Mouse (Mus musculus) embryonic facial prominence, embryonic 13.5 days (tissue): ENCODE data around the gene Ebf3. TPM values are rescaled to one million over a fixed set of nuclear protein-coding genes. Genes with fewer than 3 reads are reported as not detected.

Source experiments
- ATAC-seq: fragments of 200-750 bp; cut with Nextera tagmentation; 2 replicates; pipeline ENCODE4 v1.8.0; 2017; ENCODE audit warnings: low read depth; ENCODE audit not compliant: insufficient number of reproducible peaks, insufficient read depth, low FRiP score, low TSS enrichment
- H3K27ac ChIP-seq: fragments of 300-500 bp; sonication (generic); 2 replicates; pipeline ENCODE4 v1.5.1; 2015; ENCODE audit warnings: moderate library complexity, mild to moderate bottlenecking, inconsistent platforms
- H3K27me3 ChIP-seq: fragments of 300-500 bp; sonication (generic); 2 replicates; pipeline ENCODE4 v1.6.1; 2015; ENCODE audit warnings: mild to moderate bottlenecking, inconsistent platforms
- H3K36me3 ChIP-seq: fragments of 300-500 bp; sonication (generic); 2 replicates; pipeline ENCODE4 v1.6.1; 2015; ENCODE audit warnings: mild to moderate bottlenecking, inconsistent platforms
- H3K4me1 ChIP-seq: fragments of 300-500 bp; sonication (generic); 2 replicates; pipeline ENCODE4 v1.6.1; 2015; ENCODE audit warnings: inconsistent platforms
- H3K4me2 ChIP-seq: fragments of 300-500 bp; sonication (generic); 2 replicates; pipeline ENCODE4 v1.6.1; 2015; ENCODE audit warnings: moderate library complexity, mild to moderate bottlenecking, inconsistent platforms
- H3K4me3 ChIP-seq: fragments of 300-500 bp; sonication (generic); 2 replicates; pipeline ENCODE4 v1.5.1; 2015; ENCODE audit warnings: mild to moderate bottlenecking, inconsistent platforms
- H3K9ac ChIP-seq: fragments of 300-500 bp; sonication (generic); 2 replicates; pipeline ENCODE4 v1.6.1; 2015; ENCODE audit warnings: mild to moderate bottlenecking, inconsistent platforms
- H3K9me3 ChIP-seq: fragments of 300-500 bp; sonication (generic); 2 replicates; pipeline ENCODE4 v1.6.1; 2016; ENCODE audit warnings: inconsistent platforms
- WGBS: fragments of 180-500 bp; shearing (Covaris S2); methylation state at CpG from one replicate; pipeline ENCODE4 v1.1.7; 2015; ENCODE audit warnings: mixed read lengths; 5-methylcytosine and 5-hydroxymethylcytosine counted together
- polyA plus RNA-seq: library from polyadenylated mRNA; unstranded; fragments of >200 nt; fragmentation: Nextera tagmentation; extraction: Ambion mirVana; gene quantifications from 2 replicates; pipeline ENCODE4 v1.2.1, GENCODE M21; 2015

Gene Ebf3
- polyA plus RNA-seq, 1 experiment from 2014 or later: 8.6 TPM

DNA sequence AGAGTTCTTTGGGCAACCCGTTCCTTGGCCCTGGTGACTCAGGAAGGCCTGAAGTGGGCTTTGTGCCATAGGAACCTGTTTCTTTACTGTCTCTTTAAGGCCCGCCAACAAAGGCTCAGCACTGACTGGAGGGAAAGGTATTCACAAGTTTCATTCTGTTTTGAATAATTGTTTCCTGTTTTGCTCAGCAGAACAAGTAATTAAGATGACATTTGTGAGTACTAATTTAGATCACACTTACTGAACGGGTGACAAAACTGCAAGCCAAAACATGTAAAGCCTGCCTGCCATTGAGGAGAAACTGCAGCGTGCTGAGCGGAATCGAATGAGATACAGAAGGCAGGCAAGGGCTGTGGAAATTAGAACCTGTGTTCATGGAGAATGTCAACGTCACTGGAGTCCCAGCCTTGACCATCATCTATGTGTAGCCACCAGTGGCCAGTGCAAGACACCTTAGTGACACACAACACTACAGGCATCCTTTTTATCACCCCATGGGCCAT is 121.4 kb downstream of the Ebf3 start:
- Histone ChIP-seq H3K9ac (no peak overlapping the region), H3K36me3 (peaks cover 23% of the 10 kb centered on the region), H3K4me1 (0 out of 2 replicates have a peak, but pooled peaks cover 4% of the 10 kb centered on the region), H3K4me2 (no peak overlapping the region), H3K4me3 (no peak overlapping the region), H3K9me3 (no peaks in the 10 kb centered on the region), H3K27ac (no peak overlapping the region), H3K27me3 (no peaks in the 10 kb centered on the region)
- 75% methylated on average over 7 of the region's 7 CpGs for WGBS
- ATAC-seq: no peak

DNA sequence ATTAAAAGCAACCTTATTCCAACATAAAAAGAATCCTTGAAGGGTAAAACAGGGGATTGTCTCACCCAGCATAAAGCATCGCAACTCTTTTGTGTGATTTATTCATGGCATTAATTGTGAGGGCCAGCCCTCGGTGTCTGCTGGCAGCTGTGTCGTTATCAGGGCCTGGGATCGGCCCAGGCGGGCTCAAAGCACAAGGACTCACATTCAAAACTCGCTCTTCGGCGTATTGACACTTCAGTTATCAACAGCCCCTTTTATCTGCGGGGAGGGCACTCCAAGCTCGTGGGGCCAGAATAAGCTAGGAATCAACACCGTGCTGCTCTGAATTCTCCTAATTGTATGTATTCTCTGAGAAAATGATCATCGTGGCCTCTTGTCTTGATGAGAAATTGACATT is 122.4 kb downstream of the Ebf3 start:
- Histone ChIP-seq H3K4me3 (no peak overlapping the region), H3K27ac (no peak overlapping the region), H3K4me1 (0 out of 2 replicates have a peak, but pooled peaks cover 4% of the 10 kb centered on the region), H3K27me3 (no peaks in the 10 kb centered on the region), H3K36me3 (peaks cover 13% of the 10 kb centered on the region), H3K9ac (no peak overlapping the region), H3K4me2 (no peak overlapping the region), H3K9me3 (no peaks in the 10 kb centered on the region)
- ATAC-seq: no peak
- WGBS: 86% methylated on average over 12 of the region's 12 CpGs

DNA sequence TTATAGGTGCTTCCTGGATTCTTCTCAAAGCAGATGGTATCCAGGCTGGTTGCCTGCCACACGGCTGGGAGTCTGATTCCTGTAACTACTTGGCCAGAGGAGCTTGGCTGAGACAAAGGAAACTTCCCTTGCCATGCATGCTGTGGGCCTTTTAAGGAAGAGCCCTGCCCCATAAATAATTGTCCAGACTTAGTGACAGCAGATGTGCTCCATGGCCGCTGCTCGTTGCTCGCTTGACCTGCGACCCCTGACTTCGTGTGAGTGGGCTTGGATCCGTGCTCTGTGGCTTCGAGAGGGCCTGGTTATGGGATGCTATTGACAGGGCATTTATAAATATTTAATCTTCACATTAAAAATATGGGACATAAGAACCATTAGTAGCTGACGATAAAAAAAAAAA is 142.0 kb downstream of the Ebf3 start:
- WGBS: 53% methylated on average over 9 of the region's 9 CpGs
- H3K4me3 ChIP-seq: no peak overlapping the region

DNA sequence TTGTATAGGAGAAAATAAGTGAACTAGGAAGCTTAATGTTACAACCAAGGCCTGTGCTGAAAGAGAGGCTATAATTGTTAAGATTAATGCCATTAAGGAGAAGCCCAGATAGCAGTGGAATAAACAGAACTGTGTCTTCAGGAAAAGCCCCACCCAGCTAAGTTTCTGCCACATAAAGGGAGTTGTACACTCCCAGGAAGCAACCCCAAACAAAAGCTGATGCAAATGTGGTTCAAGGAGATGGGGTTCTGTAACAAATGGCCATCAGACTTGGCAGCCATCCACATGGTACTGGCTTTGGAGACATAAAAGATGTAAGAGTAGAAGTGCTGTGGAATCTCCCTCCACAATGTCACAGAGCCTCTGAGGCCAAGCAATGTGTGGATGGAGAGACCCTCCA is 155.2 kb downstream of the Ebf3 start:
- Histone ChIP-seq H3K4me3 (no peak overlapping the region), H3K27me3 (no peaks in the 10 kb centered on the region), H3K4me1 (no peaks in the 10 kb centered on the region), H3K9me3 (no peaks in the 10 kb centered on the region), H3K36me3 (no peaks in the 10 kb centered on the region), H3K27ac (no peak overlapping the region), H3K4me2 (no peak overlapping the region), H3K9ac (no peak overlapping the region)
- no peak for ATAC-seq

More for the DNA sequence above, 142.0 kb downstream of the Ebf3 start:
- no peaks in the 10 kb centered on the region for H3K36me3 ChIP-seq
- H3K4me2 ChIP-seq: no peak overlapping the region
- no peaks in the 10 kb centered on the region for H3K27me3 ChIP-seq
- no peak overlapping the region for H3K27ac ChIP-seq
- no peaks in the 10 kb centered on the region for H3K4me1 ChIP-seq
- H3K9ac ChIP-seq: no peak overlapping the region
- no peaks in the 10 kb centered on the region; the same call in 1 of the 2 replicates for H3K9me3 ChIP-seq
- ATAC-seq: no peak

DNA sequence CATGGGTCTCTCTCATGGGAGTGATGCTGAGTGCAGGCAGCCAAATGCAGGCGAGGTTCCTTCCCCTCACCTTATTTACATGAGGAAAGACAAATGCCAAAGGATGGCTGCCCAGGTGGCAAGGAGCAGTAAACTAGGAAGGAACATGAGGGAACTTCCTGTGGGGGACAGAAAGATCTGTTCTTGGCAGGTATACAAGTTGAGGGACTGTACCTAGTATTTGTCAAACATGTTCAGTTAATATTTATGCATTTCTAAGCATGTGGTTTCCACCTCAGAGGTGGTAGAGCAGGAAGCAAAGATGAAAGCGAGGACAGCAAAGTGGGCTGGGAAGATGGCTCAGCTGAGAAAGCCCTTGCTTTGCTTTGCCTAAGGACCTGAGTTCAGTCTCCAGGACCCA is 159.6 kb downstream of the Ebf3 start:
- ATAC-seq: no peak
- H3K27me3 ChIP-seq: no peaks in the 10 kb centered on the region
- H3K36me3 ChIP-seq: no peaks in the 10 kb centered on the region
- no peak overlapping the region for H3K4me3 ChIP-seq
- no peak overlapping the region for H3K4me2 ChIP-seq
- H3K9ac ChIP-seq: no peak overlapping the region
- 77% methylated on average over 2 of the region's 2 CpGs for WGBS
- H3K27ac ChIP-seq: no peak overlapping the region
- H3K9me3 ChIP-seq: no peaks in the 10 kb centered on the region
- H3K4me1 ChIP-seq: no peaks in the 10 kb centered on the region

DNA sequence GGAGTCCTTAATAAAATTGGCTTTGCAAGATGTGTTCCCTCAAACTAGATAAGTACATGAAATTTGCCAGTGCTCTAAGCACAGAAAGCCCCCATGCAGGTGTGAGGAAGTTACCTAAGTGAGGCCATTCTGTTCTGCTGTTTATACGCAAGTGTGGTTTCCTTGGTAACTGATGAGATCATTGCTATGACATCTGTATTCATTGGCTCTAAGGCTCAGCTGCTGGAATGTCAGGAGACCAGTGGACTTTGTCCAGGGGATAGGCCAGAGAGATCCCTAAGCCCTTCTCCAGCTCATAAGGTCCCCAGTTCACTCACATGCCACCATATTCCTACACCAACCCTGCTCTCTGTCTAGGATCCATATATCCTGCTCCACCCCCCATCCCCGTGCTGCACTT is 162.4 kb downstream of the Ebf3 start:
- WGBS: 88% methylated on average over 2 of the region's 2 CpGs

DNA sequence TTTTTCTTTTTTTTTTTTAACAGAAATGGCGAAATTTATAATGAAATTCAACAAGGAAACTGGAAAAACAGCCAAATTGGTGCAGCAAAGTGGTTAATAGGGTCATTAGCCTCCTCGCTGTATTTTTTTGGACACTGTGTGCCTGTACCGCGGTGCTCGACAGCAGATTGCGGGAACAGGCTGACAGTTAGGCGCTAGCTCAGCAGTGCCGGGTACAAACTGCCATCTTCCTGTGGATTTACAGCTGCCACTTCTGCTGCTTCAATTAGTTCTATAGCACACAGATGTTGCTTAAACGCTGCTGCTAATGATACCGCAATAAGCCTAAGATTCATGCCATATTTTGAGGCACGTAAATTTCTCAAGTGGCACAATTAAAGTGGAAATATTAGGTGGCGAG is 167.1 kb downstream of the Ebf3 start:
- H3K27ac ChIP-seq: no peak overlapping the region
- no peak for ATAC-seq
- WGBS: 65% methylated on average over 12 of the region's 12 CpGs
- H3K27me3 ChIP-seq: no peaks in the 10 kb centered on the region
- no peak overlapping the region for H3K4me3 ChIP-seq
- no peaks in the 10 kb centered on the region for H3K9me3 ChIP-seq
- H3K4me2 ChIP-seq: no peak overlapping the region
- no peak overlapping the region for H3K9ac ChIP-seq
- H3K36me3 ChIP-seq: no peaks in the 10 kb centered on the region
- peaks cover 14% of the 10 kb centered on the region for H3K4me1 ChIP-seq

More for the DNA sequence above, 162.4 kb downstream of the Ebf3 start:
- peaks cover 10% of the 10 kb centered on the region; the same call in 1 of the 2 replicates for H3K4me1 ChIP-seq
- no peak for ATAC-seq
- no peak overlapping the region for H3K4me3 ChIP-seq
- H3K27me3 ChIP-seq: no peaks in the 10 kb centered on the region
- no peaks in the 10 kb centered on the region for H3K36me3 ChIP-seq
- H3K4me2 ChIP-seq: no peak overlapping the region
- H3K9ac ChIP-seq: no peak overlapping the region
- no peaks in the 10 kb centered on the region for H3K9me3 ChIP-seq
- H3K27ac ChIP-seq: no peak overlapping the region

Other genes starting within 250 kb of the Ebf3 start
- gene 9430038I01Rik, start 96.3 kb upstream of the Ebf3 start, polyA plus RNA-seq: 25.6 and 27.4 TPM in 2 replicates
- gene Glrx3, start 123.2 kb upstream of the Ebf3 start, polyA plus RNA-seq: 243 and 262 TPM in 2 replicates